8 mouse cellular contexts compared by ENCODE assay signal in genomic region chr8:108387160-108387912, GRCm38 (mm10).
A peak's percentile ranks its signal among the peaks of the same experiment; 100 is the strongest.
DNase-seq lines count a peak whose midpoint lies in the region; ATAC-seq and TF ChIP-seq lines count a peak whose summit lies in the region.

No protein-coding gene starts in this region.

- peak overlapping the region; percentile 50 for H3K4me2 ChIP-seq in heart, postnatal 0 days (ENCODE audit: low read depth, low read length)
- H3K4me2 ChIP-seq in limb, embryonic 11.5 days (ENCODE audit: low read depth, severe bottlenecking), result no peak overlapping the region

- no peak overlapping the region for H3K9ac ChIP-seq in heart, postnatal 0 days (replicated peaks; ENCODE audit: low read depth, low read length)
- no peak overlapping the region for H3K9ac ChIP-seq in limb, embryonic 11.5 days (ENCODE audit: low read length)

- peak; percentile 63 to 73 for DNase-seq in adrenal gland, adult (ENCODE audit: inconsistent age in 2 of 2, low spot score in 1 of 2)
- peak; percentile 32 for DNase-seq in forebrain, embryonic 10.5 days (ENCODE audit: extremely low spot score, low spot score)
- DNase-seq in heart, postnatal 0 days (ENCODE audit: low spot score), result no peak
- DNase-seq in limb, embryonic 11.5 days (ENCODE audit: low spot score), result peak; percentile 28
- DNase-seq in spleen, adult 12 weeks (ENCODE audit: low spot score), result no peak
- DNase-seq in frontal cortex, postnatal 25 days (ENCODE audit: low spot score in 2 of 2), result no peak

- H3K27ac ChIP-seq in forebrain, embryonic 10.5 days, result peak overlapping the region; percentile 76
- no peak overlapping the region for H3K27ac ChIP-seq in heart, postnatal 0 days (ENCODE audit: low read depth)
- no peak overlapping the region for H3K27ac ChIP-seq in limb, embryonic 11.5 days (replicated peaks; ENCODE audit: low read depth, low read length)

- peaks cover 12% of the 10 kb centered on the region for H3K4me1 ChIP-seq in E14TG2a.4 (replicated peaks; ENCODE audit: low read depth, low read length)
- H3K4me1 ChIP-seq in forebrain, embryonic 10.5 days, result peaks cover 35% of the 10 kb centered on the region
- H3K4me1 ChIP-seq in heart, postnatal 0 days (ENCODE audit: control insufficient read depth, insufficient read depth), result peaks cover 4% of the 10 kb centered on the region
- H3K4me1 ChIP-seq in limb, embryonic 11.5 days (ENCODE audit: control insufficient read depth, insufficient read depth, low read length), result no peaks in the 10 kb centered on the region; the same call in 1 of the 2 replicates

- no peak; the same call in 1 of the 2 replicates for ATAC-seq in heart, postnatal 0 days (ENCODE audit: insufficient read depth, low read depth)
- no peak for ATAC-seq in limb, embryonic 11.5 days (ENCODE audit: insufficient number of reproducible peaks, low FRiP score, low TSS enrichment, low read depth)
- 0 out of 2 replicates have a peak, but pooled peaks have one; percentile 44 for ATAC-seq in megakaryocyte-erythroid progenitor cell, adult 5-6 weeks (replicated peaks; ENCODE audit: low FRiP score, low TSS enrichment, poor library complexity, severe bottlenecking)

- no peaks in the 10 kb centered on the region for H3K9me3 ChIP-seq in E14TG2a.4 (ENCODE audit: low read length)
- no peaks in the 10 kb centered on the region for H3K9me3 ChIP-seq in forebrain, embryonic 10.5 days
- no peaks in the 10 kb centered on the region for H3K9me3 ChIP-seq in heart, postnatal 0 days (replicated peaks; ENCODE audit: control insufficient read depth, low read length)
- H3K9me3 ChIP-seq in limb, embryonic 11.5 days (ENCODE audit: control insufficient read depth, low read length), result no peaks in the 10 kb centered on the region

- WGBS in forebrain, embryonic 10.5 days, result 37% methylated on average over 22 of the region's 22 CpGs
- 41% methylated on average over 22 of the region's 22 CpGs for WGBS in heart, postnatal 0 days
- 45% methylated on average over 22 of the region's 22 CpGs for WGBS in limb, embryonic 11.5 days

- 0 out of 2 replicates have a peak, but pooled peaks cover 7% of the 10 kb centered on the region for H3K27me3 ChIP-seq in E14TG2a.4 (ENCODE audit: insufficient read depth, low read length)
- 0 out of 2 replicates have a peak, but pooled peaks cover 7% of the 10 kb centered on the region for H3K27me3 ChIP-seq in forebrain, embryonic 10.5 days (ENCODE audit: poor library complexity, severe bottlenecking)
- H3K27me3 ChIP-seq in heart, postnatal 0 days (ENCODE audit: control insufficient read depth, insufficient read depth, low read length), result no peaks in the 10 kb centered on the region
- no peaks in the 10 kb centered on the region for H3K27me3 ChIP-seq in limb, embryonic 11.5 days (ENCODE audit: control insufficient read depth, insufficient read depth, low read length)

- TF ChIP-seq EP300 in heart, postnatal 0 days (IDR thresholded peaks at IDR 0.05; ENCODE audit: low read depth), result no peak

- H3K4me3 ChIP-seq in E14TG2a.4 (replicated peaks; ENCODE audit: low read length), result peak overlapping the region; percentile 53
- peak overlapping the region; percentile 23 for H3K4me3 ChIP-seq in forebrain, embryonic 10.5 days
- peak overlapping the region; percentile 19 for H3K4me3 ChIP-seq in heart, postnatal 0 days (ENCODE audit: low read depth, low read length)
- no peak overlapping the region for H3K4me3 ChIP-seq in limb, embryonic 11.5 days (ENCODE audit: low read depth, low read length)

- TF ChIP-seq CTCF in E14TG2a.4 (conservative IDR thresholded peaks at IDR 0.05; ENCODE audit: low read length), result no peak
- TF ChIP-seq CTCF in heart, postnatal 0 days (IDR thresholded peaks at IDR 0.05; ENCODE audit: low read depth), result no peak

- no peaks in the 10 kb centered on the region for H3K36me3 ChIP-seq in E14TG2a.4 (ENCODE audit: insufficient read depth, low read length)
- H3K36me3 ChIP-seq in forebrain, embryonic 10.5 days (replicated peaks), result no peaks in the 10 kb centered on the region
- H3K36me3 ChIP-seq in heart, postnatal 0 days (replicated peaks; ENCODE audit: control insufficient read depth, insufficient read depth, low read length), result no peaks in the 10 kb centered on the region
- no peaks in the 10 kb centered on the region for H3K36me3 ChIP-seq in limb, embryonic 11.5 days (ENCODE audit: control insufficient read depth, insufficient read depth, low read length)

Comparison
In these comparisons a context has a peak if more than half of its experiments do, and no peak if none do; other contexts are left out.
1. DNase-seq: peak in adrenal gland, adult (2 of 2), forebrain, embryonic 10.5 days (single experiment) and limb, embryonic 11.5 days (single experiment); none in heart, postnatal 0 days (single experiment), spleen, adult 12 weeks (single experiment) and frontal cortex, postnatal 25 days (0 of 2).